Mouse (Mus musculus): ENCODE measurements at regions not wholly inside any gene's neighbourhood (a gene's known extent, or its start where the extent isn't known, plus 50 kb on each side); places are given as distances from the start of the nearest gene placed in this dataset.
A peak's percentile ranks its signal among the peaks of the same experiment; 100 is the strongest.

GRCm38 (mm10) chr5:35162607-35163006 is 57.0 kb upstream of the Lrpap1 start:
- DNase-seq (ENCODE audit: low spot score): no peak

GRCm38 (mm10) chr5:35162120-35162519 is 56.6 kb upstream of the Lrpap1 start:
- no peak for DNase-seq (ENCODE audit: low spot score)

- DNase-seq (ENCODE audit: low spot score): peak; percentile 83
These were observed 55.6 kb upstream of the Lrpap1 start for GRCm38 (mm10) chr5:35160929-35161815.

GRCm38 (mm10) chr5:35159854-35160253 is 54.3 kb upstream of the Lrpap1 start:
- no peak for DNase-seq (ENCODE audit: low spot score)

- DNase-seq (ENCODE audit: low spot score): no peak
These were observed 53.7 kb upstream of the Lrpap1 start for GRCm38 (mm10) chr5:35159178-35159661.

GRCm38 (mm10) chr5:35158346-35159047 is 52.9 kb upstream of the Lrpap1 start:
- no peak for DNase-seq (ENCODE audit: low spot score)

GRCm38 (mm10) chr5:35156371-35156770 is 50.8 kb upstream of the Lrpap1 start:
- DNase-seq (ENCODE audit: low spot score): no peak

- DNase-seq (ENCODE audit: low spot score): no peak
These were observed 50.2 kb upstream of the Lrpap1 start for GRCm38 (mm10) chr5:35155717-35156116.
